Mouse (Mus musculus) retina, embryonic 14.5 days (tissue): ENCODE data around the gene Uhrf1bp1l.

Source experiments
- DNase-seq: peaks from one replicate; pipeline ENCODE4 v3.0.0-alpha.2; 2015; ENCODE audit warnings: low spot score

Gene Uhrf1bp1l

GRCm38 (mm10) chr10:89850951-89851350, 106.2 kb downstream of the Uhrf1bp1l start:
- DNase-seq: no peak

DNA sequence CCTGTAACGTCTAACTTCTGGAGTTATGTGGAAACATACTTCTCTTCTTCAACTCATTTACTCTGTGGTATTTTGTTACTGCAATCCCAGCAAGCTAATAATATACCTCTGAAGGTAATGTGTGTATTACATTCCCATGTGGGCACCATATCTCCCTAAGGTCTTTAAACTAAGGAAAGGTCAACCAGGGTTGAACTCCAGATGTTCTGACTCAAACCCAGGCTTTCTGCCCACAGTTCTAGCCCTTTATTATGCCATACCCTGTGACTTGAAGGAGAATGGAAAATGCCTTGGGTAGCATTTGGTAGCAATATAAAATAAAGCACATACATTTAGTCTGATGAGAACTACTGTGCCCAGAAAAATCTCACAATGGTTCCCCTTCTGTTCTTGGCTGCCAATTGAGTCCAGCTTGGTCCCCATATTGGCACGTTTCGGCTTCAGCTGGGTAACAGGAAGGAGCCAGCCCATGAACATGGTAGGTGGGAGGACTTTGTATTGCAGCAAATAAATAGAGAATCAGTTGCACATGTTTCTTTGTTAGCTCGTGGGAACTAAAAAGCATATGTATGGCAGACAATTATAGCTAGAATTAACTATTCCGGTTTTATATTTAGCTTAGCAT, 110.6 kb downstream of the Uhrf1bp1l start:
- DNase-seq: no peak

DNA sequence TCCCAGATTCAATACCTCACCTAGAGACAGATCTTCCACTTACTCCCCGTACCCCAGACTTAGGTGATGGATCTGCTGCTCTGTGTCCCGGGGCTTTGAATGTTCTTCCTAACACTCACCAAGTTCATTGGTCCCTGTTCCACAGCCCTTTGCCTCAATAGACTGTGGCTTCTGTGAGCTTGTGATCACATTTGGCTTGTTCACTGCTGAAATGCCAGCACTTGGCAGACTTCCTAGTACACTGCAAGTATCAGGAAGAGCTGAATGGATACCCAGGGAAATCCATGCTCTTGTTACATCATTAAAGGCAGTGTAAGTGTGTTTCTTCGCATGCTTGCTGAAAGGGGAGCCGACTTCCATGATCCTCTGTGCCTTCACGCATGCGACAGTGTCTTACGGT, 111.5 kb downstream of the Uhrf1bp1l start:
- DNase-seq: no peak

DNA sequence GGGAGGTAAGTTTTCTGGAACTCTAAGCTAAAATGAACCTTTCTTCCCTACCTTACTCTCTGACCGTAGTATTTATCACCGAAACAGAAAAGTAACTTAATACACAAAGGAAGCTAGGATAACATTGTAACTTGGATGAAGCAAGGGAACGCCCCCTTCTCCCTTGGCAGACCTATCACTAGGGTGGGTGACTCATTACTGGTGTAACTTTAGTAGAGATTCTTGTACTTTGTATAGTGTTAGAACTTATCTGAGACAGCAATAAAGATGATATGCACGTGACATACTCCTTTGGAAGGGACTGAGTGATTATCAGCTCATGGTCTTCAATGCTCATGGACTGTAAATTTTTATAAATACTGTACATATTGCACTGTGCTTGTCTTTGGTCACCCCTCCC, 123.4 kb downstream of the Uhrf1bp1l start:
- no peak for DNase-seq

DNA sequence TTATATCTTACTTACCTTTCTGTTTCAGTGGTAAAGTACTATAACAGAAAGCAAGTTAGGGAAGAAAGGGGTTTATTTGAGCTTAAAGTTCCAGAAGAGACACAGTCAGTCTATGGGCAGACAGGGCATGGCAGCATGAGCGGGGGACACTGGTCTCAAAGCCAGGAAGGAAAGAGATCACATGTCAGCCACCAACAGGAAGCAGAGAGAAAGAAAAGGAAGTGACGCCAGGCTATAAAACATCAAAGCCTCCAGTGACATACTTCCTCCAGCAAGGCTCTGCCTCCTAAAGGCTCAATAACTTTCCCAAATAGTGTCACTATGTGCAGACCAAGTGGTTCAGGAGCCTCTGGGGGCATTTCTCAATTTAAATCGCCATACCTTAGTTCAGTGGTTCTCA, 124.0 kb downstream of the Uhrf1bp1l start:
- DNase-seq: no peak
